Mouse (Mus musculus): ENCODE measurements around the gene Kcnq4. TPM values are rescaled to one million over a fixed set of nuclear protein-coding genes. Genes with fewer than 3 reads are reported as not detected.

Kcnq4 gene
- total RNA-seq, 2 experiments from 2014 or later = 30.5 to 37.8 TPM

GRCm38 (mm10) chr4:120726174-120726573, 22.2 kb downstream of the Kcnq4 start:
- peak in 1 of 2 experiments; percentile 67 for DNase-seq (ENCODE audit: low spot score in 2 of 2)

DNA sequence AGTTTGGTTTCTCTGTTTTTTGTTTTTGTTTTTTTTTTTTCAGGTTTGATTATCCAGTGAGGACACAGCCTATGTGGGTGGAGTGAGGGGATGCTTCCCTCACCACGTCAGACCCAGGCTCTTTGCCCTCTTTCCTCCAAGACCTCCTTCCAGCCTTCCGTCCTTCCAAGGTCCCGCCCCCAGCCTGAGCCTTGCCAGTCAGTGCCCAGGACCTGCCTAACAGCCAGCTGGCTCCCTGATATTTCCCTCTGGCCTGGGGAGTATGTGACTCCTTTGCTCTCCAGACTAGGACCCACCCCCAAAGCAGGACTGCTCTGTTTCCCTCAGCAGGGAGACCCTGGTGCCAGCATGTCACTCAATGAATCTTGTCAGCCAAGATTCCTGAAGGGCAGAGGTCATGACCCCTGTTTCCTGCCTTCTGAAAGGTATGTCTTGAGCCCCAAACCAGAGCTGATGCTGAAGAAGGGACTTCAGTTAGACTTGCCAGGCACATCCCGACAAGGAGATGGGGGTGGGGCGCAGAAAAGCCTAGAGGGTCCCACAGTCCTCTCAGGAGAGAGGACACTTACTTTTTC, 22.8 kb downstream of the Kcnq4 start:
- peak in 1 of 2 experiments; percentile 62 for DNase-seq (ENCODE audit: low spot score in 2 of 2)

DNA sequence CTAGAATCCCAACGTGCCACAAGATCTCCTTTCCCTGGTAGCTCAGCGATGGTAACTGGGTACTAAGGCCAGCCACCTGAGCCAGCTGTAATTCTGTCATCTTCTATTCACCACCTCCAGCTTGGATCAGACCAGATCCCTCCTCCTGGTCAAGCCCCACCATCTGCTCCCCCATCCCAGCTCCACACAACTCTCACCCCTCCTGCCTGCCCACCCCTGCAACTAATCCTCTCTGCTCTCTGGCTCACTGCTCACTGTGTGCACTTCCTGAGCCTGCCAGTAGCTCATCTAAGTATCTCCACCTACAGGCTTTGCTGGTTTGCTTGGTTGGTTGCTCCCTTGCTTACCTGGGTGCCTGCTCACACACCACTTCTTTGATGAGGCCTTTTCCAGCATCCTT, 26.8 kb downstream of the Kcnq4 start:
- DNase-seq (ENCODE audit: low spot score in 2 of 2) = no peak

GRCm38 (mm10) chr4:120719152-120719551, 29.3 kb downstream of the Kcnq4 start:
- DNase-seq (ENCODE audit: low spot score in 2 of 2) = no peak

DNA sequence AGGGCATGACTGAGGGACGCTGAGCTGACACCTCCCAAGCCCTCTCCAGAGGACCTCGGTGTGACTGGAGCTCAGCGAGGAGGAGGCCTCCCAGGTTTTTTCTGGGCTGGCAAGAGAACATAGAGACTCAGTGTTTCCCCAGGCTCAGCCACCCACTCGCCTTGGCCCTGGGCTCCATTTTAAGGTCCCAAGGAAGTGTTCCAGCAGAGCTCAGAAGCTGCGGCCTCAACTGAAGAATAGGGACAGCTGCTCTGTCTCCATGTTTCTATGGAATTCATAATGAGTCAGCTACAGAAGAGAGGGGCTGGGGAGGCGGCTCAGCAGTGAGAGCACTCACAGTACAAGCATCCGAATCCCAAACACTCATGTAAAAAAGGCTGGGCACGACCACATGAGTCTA, 30.8 kb downstream of the Kcnq4 start:
- no peak for DNase-seq (ENCODE audit: low spot score in 2 of 2)

DNA sequence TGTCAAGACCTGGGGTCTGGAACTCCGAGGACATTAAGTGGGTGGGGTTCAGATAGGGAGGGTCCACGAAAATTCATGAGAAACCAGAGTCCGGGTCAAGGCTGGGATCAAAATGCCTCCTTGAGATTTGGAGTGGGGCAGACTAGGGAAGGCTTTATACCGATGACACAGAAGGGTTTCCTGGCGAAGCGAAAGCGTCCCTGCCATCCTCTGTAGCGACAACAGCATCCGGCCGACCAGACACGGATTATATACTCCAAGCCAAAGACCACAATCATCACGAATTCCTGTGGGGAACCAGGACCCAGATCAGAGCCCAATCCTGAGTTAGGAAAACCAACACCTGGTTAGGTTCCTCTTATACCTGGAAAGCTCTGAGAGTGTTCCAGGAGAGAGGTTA, 31.6 kb downstream of the Kcnq4 start:
- no peak for DNase-seq (ENCODE audit: low spot score in 2 of 2)

DNA sequence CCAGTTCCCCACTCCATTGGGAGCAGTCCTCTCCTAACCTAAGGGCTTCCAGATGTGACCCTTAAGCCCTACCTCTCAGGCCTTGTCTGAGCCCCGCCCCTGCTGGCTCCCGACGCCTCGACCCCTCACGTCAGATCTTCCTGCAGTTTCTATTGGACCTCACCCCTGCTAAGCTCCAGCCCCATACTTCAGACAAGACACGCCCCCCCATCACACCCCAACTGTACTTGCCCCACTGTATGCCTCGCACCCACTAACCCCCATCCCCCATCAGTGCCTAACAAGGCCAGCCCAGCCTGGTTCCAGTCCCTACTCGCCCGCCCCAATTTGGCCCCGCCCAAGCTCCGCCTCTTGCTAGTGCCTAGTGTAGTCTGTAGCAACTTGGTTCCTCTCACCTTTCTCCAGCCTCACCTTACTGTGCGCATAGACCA, 32.3 kb downstream of the Kcnq4 start:
- no peak for DNase-seq (ENCODE audit: low spot score in 2 of 2)

DNA sequence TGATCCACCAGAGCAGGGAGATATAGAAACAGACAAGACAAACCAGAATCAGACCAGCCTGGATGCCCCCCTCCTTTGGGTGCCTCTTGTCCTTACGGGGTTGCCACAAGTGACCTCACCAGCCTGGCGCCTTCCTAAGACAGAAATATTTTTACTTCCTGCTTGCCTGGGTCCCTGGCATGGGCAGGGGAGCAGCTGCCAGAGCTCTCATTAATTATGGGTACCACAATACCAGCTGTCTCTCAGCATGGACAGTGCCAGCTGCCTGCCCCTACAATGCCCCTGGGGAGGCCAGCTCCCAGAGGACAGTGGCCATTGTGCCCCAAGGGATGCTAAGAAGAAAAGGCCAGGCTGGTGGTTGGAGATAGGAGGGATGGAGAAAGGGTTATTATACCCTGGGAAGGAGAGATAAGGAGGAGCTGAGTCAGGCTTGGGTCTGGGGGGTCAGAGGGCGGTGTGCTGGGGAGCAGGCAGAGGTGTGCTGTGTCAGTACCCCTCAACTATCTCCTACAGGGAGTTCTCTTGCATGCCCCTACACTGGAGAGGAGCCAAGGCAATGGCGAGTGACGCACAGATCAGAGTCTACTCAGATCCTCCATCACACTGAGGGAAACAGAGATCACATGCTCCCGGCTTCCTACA, 34.4 kb downstream of the Kcnq4 start:
- DNase-seq (ENCODE audit: low spot score in 2 of 2) = no peak

DNA sequence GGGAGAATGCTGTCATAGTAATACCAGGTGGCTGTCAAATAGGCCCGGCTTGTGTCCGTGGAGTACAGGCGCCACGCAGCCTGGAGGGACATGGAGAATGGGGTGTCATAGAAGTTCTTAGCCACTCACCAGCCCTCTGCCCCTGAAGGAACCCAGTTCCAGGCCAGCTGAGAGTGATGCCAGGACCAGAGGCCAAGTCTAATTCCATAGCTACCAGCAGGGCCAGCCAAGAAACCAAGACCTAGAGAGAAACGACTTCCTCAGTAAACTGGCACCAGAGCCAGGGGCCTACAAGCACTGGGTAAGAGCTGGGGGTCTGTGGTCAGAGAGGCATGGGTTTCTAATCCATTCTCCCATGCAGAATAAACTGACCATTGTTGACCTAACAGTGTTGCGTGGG, 35.4 kb downstream of the Kcnq4 start:
- no peak for DNase-seq (ENCODE audit: low spot score in 2 of 2)

GRCm38 (mm10) chr4:120712236-120712635, 36.2 kb downstream of the Kcnq4 start:
- no peak for DNase-seq (ENCODE audit: low spot score in 2 of 2)

DNA sequence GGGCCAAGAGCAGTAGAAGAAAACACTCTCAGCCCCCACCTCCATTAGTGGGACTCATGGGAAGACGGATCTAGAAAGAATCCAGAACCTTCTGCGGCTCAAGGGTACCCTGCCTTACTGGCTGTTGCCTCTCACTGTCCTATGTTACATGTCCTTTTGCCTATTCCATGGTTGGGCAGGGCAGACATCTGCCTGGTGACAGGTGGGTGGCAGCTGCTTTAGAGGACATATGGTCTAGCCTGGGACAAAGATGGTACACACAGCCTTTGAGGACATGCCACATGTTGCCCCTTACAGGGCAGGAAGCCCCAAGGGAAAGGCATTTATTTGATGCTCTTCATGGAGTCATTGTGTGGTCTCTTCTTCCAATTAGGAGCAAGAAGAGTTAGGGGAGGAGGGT, 45.9 kb downstream of the Kcnq4 start:
- no peak for DNase-seq (ENCODE audit: low spot score in 2 of 2)

DNA sequence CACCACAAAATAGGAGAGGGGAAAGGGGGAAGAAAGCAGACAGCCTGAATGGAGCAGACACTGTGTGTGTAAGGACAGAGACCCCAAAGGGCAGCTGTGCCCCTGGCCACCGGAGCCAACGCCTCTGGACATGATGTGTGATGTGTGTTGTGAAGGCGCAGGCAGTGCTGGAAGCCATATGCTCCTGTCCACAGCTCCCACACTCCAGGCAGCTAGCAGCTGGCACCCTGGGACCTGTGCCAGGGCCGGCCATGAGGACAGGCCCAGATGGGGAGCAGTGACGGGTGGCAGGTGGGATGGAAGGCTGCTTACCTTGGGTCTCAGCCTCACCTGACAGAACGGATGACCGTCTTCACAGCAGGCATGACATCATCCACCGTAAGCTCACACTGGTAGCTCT, 46.4 kb downstream of the Kcnq4 start:
- DNase-seq (ENCODE audit: low spot score in 2 of 2) = no peak

- peak in 1 of 2 experiments; percentile 44 for DNase-seq (ENCODE audit: low spot score in 2 of 2)
Observed at GRCm38 (mm10) chr4:120701180-120701579, 47.2 kb downstream of the Kcnq4 start.

DNA sequence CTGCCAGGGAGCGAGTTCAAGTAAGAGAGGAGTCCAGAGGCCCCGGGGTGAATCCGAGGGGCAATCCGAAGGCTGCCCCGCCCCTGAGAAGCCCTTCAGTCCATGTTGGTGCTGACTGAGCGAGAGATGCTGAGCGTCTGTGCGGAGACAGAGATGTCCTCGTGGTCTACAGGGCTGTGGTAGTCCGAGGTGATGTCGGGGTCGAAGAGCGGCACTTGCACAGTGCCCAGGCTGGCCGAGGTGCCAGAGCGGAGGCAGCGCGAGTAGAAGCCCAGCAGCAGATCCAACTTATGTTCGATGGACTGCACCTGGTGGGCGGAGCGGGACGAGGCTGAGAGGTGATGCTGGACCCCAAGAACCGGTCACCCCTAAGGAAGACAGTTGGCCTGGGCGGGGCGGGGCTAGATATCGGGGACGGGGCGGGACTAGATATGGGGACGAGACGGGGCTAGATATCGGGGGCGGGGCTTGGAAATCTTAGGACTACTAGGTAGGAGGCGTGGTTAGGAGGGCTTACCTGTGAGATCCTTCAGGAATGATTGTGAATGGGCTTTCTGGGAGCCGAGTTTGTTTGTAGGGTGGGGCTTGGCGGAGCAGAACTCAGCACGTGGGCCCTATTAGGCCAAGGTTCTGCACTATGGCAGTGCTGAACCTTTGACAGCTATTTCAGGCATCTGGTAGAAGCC, 50.5 kb downstream of the Kcnq4 start:
- no peak for DNase-seq (ENCODE audit: low spot score in 2 of 2)

GRCm38 (mm10) chr4:120697353-120697752, 51.1 kb downstream of the Kcnq4 start:
- no peak for DNase-seq (ENCODE audit: low spot score in 2 of 2)

DNA sequence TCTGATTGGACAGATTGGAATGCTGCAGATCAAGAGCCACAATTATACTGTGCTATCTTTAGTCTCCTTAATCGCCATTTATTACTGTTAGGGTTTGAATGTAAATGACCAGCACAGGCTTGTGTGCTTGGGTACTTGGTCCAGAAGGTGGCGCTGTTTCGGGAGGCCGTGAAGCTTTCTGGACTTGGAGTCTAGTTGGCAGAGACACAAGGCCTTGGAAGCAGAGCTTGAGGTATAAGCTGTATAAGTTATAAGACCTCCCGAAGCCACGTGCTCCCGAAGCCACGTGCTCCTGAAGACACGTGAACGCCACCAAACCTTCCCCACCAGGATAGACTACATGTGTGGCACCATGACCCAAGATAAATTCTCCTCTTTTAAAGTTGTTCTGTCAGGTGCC, 55.7 kb downstream of the Kcnq4 start:
- peak; percentile 60 to 74 for DNase-seq (ENCODE audit: low spot score in 2 of 2)

- DNase-seq (ENCODE audit: low spot score in 2 of 2) = no peak
Observed at GRCm38 (mm10) chr4:120689317-120689716, 59.1 kb downstream of the Kcnq4 start.

DNA sequence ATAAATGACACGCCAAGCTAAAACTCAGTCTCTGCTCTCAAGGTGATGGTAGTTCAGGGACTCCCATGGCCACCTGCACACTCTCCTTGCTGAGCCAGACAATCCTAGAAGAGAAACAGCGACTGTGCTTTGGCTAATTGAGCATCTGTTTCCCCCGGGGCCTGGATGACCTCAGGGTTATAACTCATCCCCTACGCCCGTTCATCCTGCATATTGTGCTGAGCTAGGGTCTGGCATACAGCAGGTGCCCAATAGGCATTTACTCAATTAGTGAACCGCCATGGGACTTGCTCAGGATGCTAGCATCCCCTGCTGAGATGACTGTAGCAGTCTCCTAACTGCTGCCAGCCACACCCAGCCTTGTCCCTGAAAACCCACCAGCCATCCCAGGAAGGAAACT, 61.1 kb downstream of the Kcnq4 start:
- DNase-seq (ENCODE audit: low spot score in 2 of 2) = no peak

- DNase-seq (ENCODE audit: low spot score in 2 of 2) = no peak
Observed at GRCm38 (mm10) chr4:120683278-120683997, 65.0 kb downstream of the Kcnq4 start.

- DNase-seq (ENCODE audit: low spot score in 2 of 2) = peak in 1 of 2 experiments; percentile 41
Observed at GRCm38 (mm10) chr4:120682168-120682567, 66.2 kb downstream of the Kcnq4 start.

- no peak for DNase-seq (ENCODE audit: low spot score in 2 of 2)
Observed at GRCm38 (mm10) chr4:120680953-120681352, 67.5 kb downstream of the Kcnq4 start.

- DNase-seq (ENCODE audit: low spot score in 2 of 2) = no peak
Observed at GRCm38 (mm10) chr4:120675640-120676039, 72.8 kb downstream of the Kcnq4 start.

Measured in gastrocnemius, postnatal 4 days (tissue).